12 mouse cellular contexts compared by ENCODE assay signal in genomic region chr10:20528544-20529411, GRCm38 (mm10).
DNase-seq lines count a peak whose midpoint lies in the region; ATAC-seq and TF ChIP-seq lines count a peak whose summit lies in the region.
"Had no signal": no experiment of that assay in that cellular context is flagged by ENCODE, and none has a peak within 500 bp of the region (broad histone marks: within the 10 kb centered on the region; RNA-seq: fewer than 3 reads in every experiment).

No protein-coding gene starts in this region.

- no peak overlapping the region for H3K9ac ChIP-seq in forebrain, embryonic 12.5 days
- no peak overlapping the region for H3K9ac ChIP-seq in forebrain, embryonic 14.5 days (ENCODE audit: low read length)
- 0 out of 2 replicates have a peak overlapping the region, but pooled peaks have one; percentile 13 for H3K9ac ChIP-seq in midbrain, postnatal 0 days (replicated peaks; ENCODE audit: low read length, poor library complexity, severe bottlenecking)
- H3K9ac ChIP-seq: embryonic facial prominence, embryonic 15.5 days had no signal

- DNase-seq in forebrain, embryonic 10.5 days (ENCODE audit: extremely low spot score, low spot score) = no peak
- DNase-seq in left cerebral cortex, postnatal 14 days (ENCODE audit: low spot score in 2 of 2) = peak; percentile 23 to 49
- no peak for DNase-seq in left cerebral cortex, adult 8-10 months (ENCODE audit: low spot score in 2 of 2)
- DNase-seq in forebrain, embryonic 14.5 days (ENCODE audit: low spot score) = peak; percentile 88
- DNase-seq in midbrain, postnatal 0 days (ENCODE audit: low spot score) = peak; percentile 70
- DNase-seq in cerebellum, adult 11 months = no peak
- DNase-seq: heart, adult 2 months; liver had no signal

- no peak overlapping the region for H3K4me3 ChIP-seq in forebrain, embryonic 12.5 days (replicated peaks)
- H3K4me3 ChIP-seq in forebrain, embryonic 10.5 days = no peak overlapping the region
- no peak overlapping the region for H3K4me3 ChIP-seq in forebrain, embryonic 14.5 days (ENCODE audit: low read depth, low read length)
- 0 out of 2 replicates have a peak overlapping the region, but pooled peaks have one; percentile 8 for H3K4me3 ChIP-seq in midbrain, postnatal 0 days (ENCODE audit: low read depth, low read length)
- H3K4me3 ChIP-seq: embryonic facial prominence, embryonic 15.5 days; heart, adult 2 months had no signal

- intact Hi-C loops in left cerebral cortex, postnatal 14 days (cut with DNase I) = no loop called here

- no peaks in the 10 kb centered on the region for H3K27me3 ChIP-seq in forebrain, embryonic 12.5 days
- no peaks in the 10 kb centered on the region for H3K27me3 ChIP-seq in forebrain, embryonic 10.5 days (ENCODE audit: poor library complexity, severe bottlenecking)
- no peaks in the 10 kb centered on the region for H3K27me3 ChIP-seq in forebrain, embryonic 14.5 days (replicated peaks; ENCODE audit: control insufficient read depth, insufficient read depth, low read length)
- H3K27me3 ChIP-seq in midbrain, postnatal 0 days (ENCODE audit: insufficient read depth, low read length) = no peaks in the 10 kb centered on the region
- H3K27me3 ChIP-seq: embryonic facial prominence, embryonic 15.5 days had no signal

- H3K27ac ChIP-seq in forebrain, embryonic 12.5 days = no peak overlapping the region
- H3K27ac ChIP-seq in forebrain, embryonic 10.5 days = no peak overlapping the region
- no peak overlapping the region for H3K27ac ChIP-seq in forebrain, embryonic 14.5 days (ENCODE audit: low read depth, low read length)
- H3K27ac ChIP-seq in midbrain, postnatal 0 days (ENCODE audit: low read depth, low read length) = peak overlapping the region; percentile 38; the same call in 1 of the 2 replicates
- H3K27ac ChIP-seq: embryonic facial prominence, embryonic 15.5 days; heart, adult 2 months had no signal

- WGBS in forebrain, embryonic 12.5 days = 72% methylated on average over 20 of the region's 20 CpGs
- WGBS in forebrain, embryonic 10.5 days = 89% methylated on average over 20 of the region's 20 CpGs
- 42% methylated on average over 20 of the region's 20 CpGs for WGBS in forebrain, embryonic 14.5 days
- 50% methylated on average over 20 of the region's 20 CpGs for WGBS in midbrain, postnatal 0 days

- H3K4me2 ChIP-seq in forebrain, embryonic 12.5 days = no peak overlapping the region
- peak overlapping the region; percentile 24; the same call in 1 of the 2 replicates for H3K4me2 ChIP-seq in forebrain, embryonic 14.5 days (ENCODE audit: low read length)
- H3K4me2 ChIP-seq in midbrain, postnatal 0 days (ENCODE audit: low read depth, low read length, poor library complexity, severe bottlenecking) = peak overlapping the region; percentile 35
- H3K4me2 ChIP-seq: embryonic facial prominence, embryonic 15.5 days had no signal

- H3K36me3 ChIP-seq in forebrain, embryonic 12.5 days (replicated peaks) = no peaks in the 10 kb centered on the region
- no peaks in the 10 kb centered on the region for H3K36me3 ChIP-seq in forebrain, embryonic 10.5 days (replicated peaks)
- no peaks in the 10 kb centered on the region for H3K36me3 ChIP-seq in forebrain, embryonic 14.5 days (ENCODE audit: control insufficient read depth, insufficient read depth, low read length)
- H3K36me3 ChIP-seq in midbrain, postnatal 0 days (ENCODE audit: insufficient read depth, low read length) = no peaks in the 10 kb centered on the region
- H3K36me3 ChIP-seq: embryonic facial prominence, embryonic 15.5 days had no signal

- peak; percentile 68; the same call in 1 of the 2 replicates for ATAC-seq in forebrain, embryonic 12.5 days (ENCODE audit: low FRiP score)
- peak; percentile 93 for ATAC-seq in forebrain, embryonic 14.5 days
- peak; percentile 72 for ATAC-seq in midbrain, postnatal 0 days (ENCODE audit: low FRiP score)
- no peak for ATAC-seq in megakaryocyte progenitor cell, adult 5-6 weeks (replicated peaks; ENCODE audit: poor library complexity)
- ATAC-seq: Patski had no signal

- H3K9me3 ChIP-seq in forebrain, embryonic 12.5 days = no peaks in the 10 kb centered on the region
- no peaks in the 10 kb centered on the region for H3K9me3 ChIP-seq in forebrain, embryonic 10.5 days
- no peaks in the 10 kb centered on the region for H3K9me3 ChIP-seq in forebrain, embryonic 14.5 days (replicated peaks; ENCODE audit: control insufficient read depth, low read length)
- no peaks in the 10 kb centered on the region for H3K9me3 ChIP-seq in midbrain, postnatal 0 days (ENCODE audit: low read length)
- H3K9me3 ChIP-seq: embryonic facial prominence, embryonic 15.5 days had no signal

- H3K4me1 ChIP-seq in forebrain, embryonic 12.5 days = no peaks in the 10 kb centered on the region
- H3K4me1 ChIP-seq in forebrain, embryonic 10.5 days = no peaks in the 10 kb centered on the region
- H3K4me1 ChIP-seq in forebrain, embryonic 14.5 days (ENCODE audit: control insufficient read depth, insufficient read depth, low read length) = peaks cover 8% of the 10 kb centered on the region; the same call in 1 of the 2 replicates
- H3K4me1 ChIP-seq in midbrain, postnatal 0 days (ENCODE audit: insufficient read depth, low read length) = 0 out of 2 replicates have a peak, but pooled peaks cover 3% of the 10 kb centered on the region

- TF ChIP-seq CTCF in midbrain, postnatal 0 days (IDR thresholded peaks at IDR 0.05) = no peak

Comparison
In these comparisons a context has a peak if more than half of its experiments do, and no peak if none do; other contexts are left out.
1. DNase-seq: peak in left cerebral cortex, postnatal 14 days (2 of 2), forebrain, embryonic 14.5 days (single experiment) and midbrain, postnatal 0 days (single experiment); none in forebrain, embryonic 10.5 days (single experiment), left cerebral cortex, adult 8-10 months (0 of 2) and cerebellum, adult 11 months (single experiment).